Mouse (Mus musculus) limb, embryonic 11.5 days (tissue): ENCODE measurements around the gene Dock7. TPM values are rescaled to one million over a fixed set of nuclear protein-coding genes. Genes with fewer than 3 reads are reported as not detected.
A peak's percentile ranks its signal among the peaks of the same experiment; 100 is the strongest.

Experiments used
- ATAC-seq: fragments of 200-750 bp; cut with Nextera tagmentation; 2 replicates; pipeline ENCODE4 v1.8.0; 2017; ENCODE audit warnings: low read depth; ENCODE audit not compliant: insufficient number of reproducible peaks, low FRiP score, low TSS enrichment
- DNase-seq: peaks from one replicate; pipeline ENCODE4 v3.0.0-alpha.2; 2015; ENCODE audit warnings: low spot score
- H3K27ac ChIP-seq: fragments of 300-500 bp; sonication (generic); replicated peaks from 2 replicates; pipeline ENCODE4 v1.5.1; 2014; ENCODE audit warnings: low read depth, mild to moderate bottlenecking, low read length
- H3K27me3 ChIP-seq: fragments of 300-500 bp; sonication (generic); 2 replicates; pipeline ENCODE4 v1.6.1; 2014; ENCODE audit warnings: mild to moderate bottlenecking, low read length, mixed read lengths; ENCODE audit not compliant: control insufficient read depth, insufficient read depth
- H3K36me3 ChIP-seq: fragments of 300-500 bp; sonication (generic); 2 replicates; pipeline ENCODE4 v1.6.1; 2014; ENCODE audit warnings: mild to moderate bottlenecking, low read length, moderate library complexity, mixed read lengths; ENCODE audit not compliant: control insufficient read depth, insufficient read depth
- H3K4me1 ChIP-seq: fragments of 300-500 bp; sonication (generic); 2 replicates; pipeline ENCODE4 v1.6.1; 2014; ENCODE audit warnings: low read length, mixed read lengths; ENCODE audit not compliant: control insufficient read depth, insufficient read depth
- H3K4me2 ChIP-seq: fragments of 300-500 bp; sonication (generic); 2 replicates; pipeline ENCODE4 v1.6.1; 2014; ENCODE audit warnings: low read depth, mild to moderate bottlenecking, moderate library complexity; ENCODE audit not compliant: severe bottlenecking
- H3K4me3 ChIP-seq: fragments of 300-500 bp; sonication (generic); 2 replicates; pipeline ENCODE4 v1.5.1; 2014; ENCODE audit warnings: low read depth, low read length
- H3K9ac ChIP-seq: fragments of 300-500 bp; sonication (generic); 2 replicates; pipeline ENCODE4 v1.6.1; 2014; ENCODE audit warnings: mild to moderate bottlenecking, low read length
- H3K9me3 ChIP-seq: fragments of 300-500 bp; sonication (generic); 2 replicates; pipeline ENCODE4 v1.6.1; 2016; ENCODE audit warnings: low read length; ENCODE audit not compliant: control insufficient read depth
- WGBS: fragments of 180-500 bp; shearing (Covaris S2); extraction: QIAGEN DNeasy Blood & Tissue Kit; methylation state at CpG from one replicate; pipeline ENCODE4 v1.1.7; 2014; 5-methylcytosine and 5-hydroxymethylcytosine counted together
- polyA plus RNA-seq: library from polyadenylated mRNA; unstranded; fragments of >200 nt; fragmentation: Nextera tagmentation; extraction: Ambion mirVana; gene quantifications from 2 replicates; pipeline ENCODE4 v1.2.1, GENCODE M21; 2014

Gene Dock7
- polyA plus RNA-seq, 1 experiment from 2014 or later: 96.2 TPM

DNA sequence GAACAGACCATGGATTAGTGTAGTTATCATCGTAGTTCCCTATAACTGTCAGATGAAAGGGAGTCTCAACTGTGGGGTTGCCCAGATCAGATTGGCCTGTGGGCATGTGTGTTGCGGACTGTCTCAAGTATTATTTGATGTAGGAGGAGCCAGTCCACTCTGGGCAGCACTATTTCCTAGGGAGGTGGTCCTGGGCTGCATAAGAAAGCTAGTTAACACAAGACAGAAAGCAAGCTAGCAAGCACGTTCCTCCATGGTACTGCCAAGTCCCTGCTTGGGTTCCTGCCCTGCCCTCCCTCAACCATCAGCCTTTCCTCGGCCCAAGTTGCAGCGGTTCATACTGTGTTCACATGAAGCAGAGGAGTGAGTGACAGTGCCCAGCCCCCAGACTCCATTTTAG is 210.5 kb downstream of the Dock7 start:
- H3K27me3 ChIP-seq: no peaks in the 10 kb centered on the region
- H3K9ac ChIP-seq: no peak overlapping the region
- no peak overlapping the region for H3K27ac ChIP-seq
- H3K9me3 ChIP-seq: no peaks in the 10 kb centered on the region
- H3K4me1 ChIP-seq: no peaks in the 10 kb centered on the region
- no peak for ATAC-seq
- H3K4me3 ChIP-seq: no peak overlapping the region
- whole genome bisulfite sequencing: 90% methylated on average over 5 of the region's 5 CpGs
- no peaks in the 10 kb centered on the region for H3K36me3 ChIP-seq
- no peak overlapping the region for H3K4me2 ChIP-seq
- DNase-seq: no peak

DNA sequence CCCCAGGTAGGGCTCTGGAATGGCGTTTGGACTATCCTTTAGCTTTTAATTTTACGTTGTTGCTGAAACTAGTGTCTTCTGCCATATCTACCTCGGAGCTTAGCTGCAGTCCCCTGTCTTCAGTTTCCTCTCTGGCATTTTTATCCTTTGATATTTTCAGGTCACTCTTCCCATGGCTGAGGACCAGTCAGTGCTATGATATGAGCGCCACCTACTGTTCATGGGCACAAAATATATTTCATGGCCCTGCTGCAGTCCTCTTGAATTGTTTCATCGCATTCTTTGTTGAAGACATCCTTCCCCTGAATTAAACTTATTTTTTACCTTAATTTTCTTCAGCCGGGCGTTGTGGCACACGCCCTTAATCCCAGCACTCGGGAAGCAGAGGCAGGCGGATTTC is 233.6 kb downstream of the Dock7 start:
- 22% methylated on average over 10 of the region's 10 CpGs for WGBS
- H3K4me1 ChIP-seq: no peaks in the 10 kb centered on the region
- no peaks in the 10 kb centered on the region for H3K36me3 ChIP-seq
- H3K27ac ChIP-seq: no peak overlapping the region
- H3K9ac ChIP-seq: no peak overlapping the region
- no peaks in the 10 kb centered on the region for H3K9me3 ChIP-seq
- H3K27me3 ChIP-seq: no peaks in the 10 kb centered on the region
- H3K4me3 ChIP-seq: no peak overlapping the region
- no peak overlapping the region for H3K4me2 ChIP-seq
- DNase-seq: peak; percentile 70
- ATAC-seq: peak; percentile 75

Other genes starting within 250 kb of the Dock7 start
- 132 and 136 TPM in 2 replicates for gene Usp1, start 197.1 kb downstream of the Dock7 start, polyA plus RNA-seq
- 1.4 and 1.7 TPM in 2 replicates for gene Angptl3, start 90.0 kb downstream of the Dock7 start, polyA plus RNA-seq
- gene Atg4c, start 73.0 kb upstream of the Dock7 start, polyA plus RNA-seq: 17.8 and 18.9 TPM in 2 replicates
- gene Gm12689, start 175.0 kb upstream of the Dock7 start, polyA plus RNA-seq: 0.25 TPM in 1 of 2 replicates, not detected in the other